Comparison of ENCODE assay signal across 24 mouse cellular contexts in the genomic region with DNA sequence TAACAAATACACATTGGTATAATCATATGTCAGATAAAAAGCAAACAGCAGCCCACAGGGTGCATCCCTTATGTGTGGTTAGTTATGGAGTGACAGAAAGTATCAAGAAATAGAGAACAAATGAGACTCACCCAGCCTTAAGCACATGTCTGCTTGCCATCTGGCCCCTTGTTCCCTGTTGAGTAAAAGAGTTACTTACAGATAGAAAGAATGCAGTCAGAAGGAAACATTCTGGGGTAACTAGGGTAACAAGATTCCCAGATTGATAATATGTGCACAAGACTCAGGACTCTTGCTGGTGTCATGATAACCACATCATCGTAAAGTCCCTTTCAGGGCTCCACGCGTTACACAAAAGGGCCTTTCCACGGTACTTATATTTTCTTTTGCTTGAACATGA.
DNase-seq lines count a peak whose midpoint lies in the region; ATAC-seq and TF ChIP-seq lines count a peak whose summit lies in the region.
"Had no signal": no experiment of that assay in that cellular context is flagged by ENCODE, and none has a peak within 500 bp of the region (broad histone marks: within the 10 kb centered on the region; RNA-seq: fewer than 3 reads in every experiment).

No protein-coding gene starts in this region.

- H3K27ac ChIP-seq in forebrain, postnatal 0 days (ENCODE audit: low read depth, low read length) = no peak overlapping the region
- no peak overlapping the region for H3K27ac ChIP-seq in forebrain, embryonic 13.5 days
- no peak overlapping the region for H3K27ac ChIP-seq in midbrain, embryonic 11.5 days (ENCODE audit: low read depth, low read length)
- no peak overlapping the region for H3K27ac ChIP-seq in midbrain, embryonic 10.5 days (replicated peaks)
- H3K27ac ChIP-seq: embryonic facial prominence, embryonic 12.5 days; gastrocnemius, adult 2 months; kidney, postnatal 0 days; limb, embryonic 15.5 days; liver, embryonic 15.5 days; neural tube, embryonic 13.5 days had no signal

- H3K4me2 ChIP-seq in forebrain, postnatal 0 days (ENCODE audit: low read depth) = no peak overlapping the region
- no peak overlapping the region for H3K4me2 ChIP-seq in forebrain, embryonic 13.5 days
- no peak overlapping the region for H3K4me2 ChIP-seq in midbrain, embryonic 11.5 days
- H3K4me2 ChIP-seq: embryonic facial prominence, embryonic 12.5 days; heart, embryonic 11.5 days; limb, embryonic 15.5 days; liver, embryonic 15.5 days; neural tube, embryonic 13.5 days had no signal

- H3K9me3 ChIP-seq in forebrain, postnatal 0 days (ENCODE audit: low read length) = no peaks in the 10 kb centered on the region
- no peaks in the 10 kb centered on the region for H3K9me3 ChIP-seq in forebrain, embryonic 13.5 days (replicated peaks)
- no peaks in the 10 kb centered on the region for H3K9me3 ChIP-seq in midbrain, embryonic 11.5 days (ENCODE audit: control insufficient read depth, low read length)
- H3K9me3 ChIP-seq in midbrain, embryonic 10.5 days (replicated peaks) = no peaks in the 10 kb centered on the region
- H3K9me3 ChIP-seq: embryonic facial prominence, embryonic 12.5 days; limb, embryonic 15.5 days; liver, embryonic 15.5 days; megakaryocyte, embryonic 14.5 days; neural tube, embryonic 13.5 days had no signal

- ATAC-seq in forebrain, postnatal 0 days = peak; percentile 51
- no peak for ATAC-seq in forebrain, embryonic 13.5 days
- peak; percentile 50; the same call in 1 of the 2 replicates for ATAC-seq in midbrain, embryonic 11.5 days (ENCODE audit: low FRiP score)
- ATAC-seq: forebrain, embryonic 16.5 days had no signal

- DNase-seq in forebrain, postnatal 0 days = no peak
- no peak for DNase-seq in midbrain, embryonic 11.5 days (ENCODE audit: low spot score, missing footprints)
- no peak for DNase-seq in midbrain, embryonic 10.5 days (ENCODE audit: low spot score)
- DNase-seq in brain, adult 2 months (ENCODE audit: low read depth, low spot score) = peak; percentile 36
- DNase-seq in mesoderm, embryonic 11.5 days (ENCODE audit: low read depth, low spot score) = peak; percentile 56
- DNase-seq in adrenal gland, adult 18-20 months (ENCODE audit: low spot score in 2 of 2) = no peak
- DNase-seq: adrenal gland, adult 2 months; B cell, adult 2 months; gastrocnemius, adult 2 months; heart, postnatal 10 days; kidney, adult 18-20 months; lung, postnatal 14 days; right cerebral cortex, postnatal 14 days; spleen, adult 18-20 months; thymus, postnatal 25 days had no signal

- no peak for TF ChIP-seq CTCF in forebrain, postnatal 0 days (IDR thresholded peaks at IDR 0.05; ENCODE audit: low read depth)

- H3K4me1 ChIP-seq in forebrain, postnatal 0 days (ENCODE audit: insufficient read depth) = no peaks in the 10 kb centered on the region
- no peaks in the 10 kb centered on the region for H3K4me1 ChIP-seq in forebrain, embryonic 13.5 days
- no peaks in the 10 kb centered on the region; the same call in 1 of the 2 replicates for H3K4me1 ChIP-seq in midbrain, embryonic 11.5 days (ENCODE audit: control insufficient read depth, insufficient read depth, low read length)
- peaks cover 4% of the 10 kb centered on the region; the same call in 1 of the 2 replicates for H3K4me1 ChIP-seq in midbrain, embryonic 10.5 days
- H3K4me1 ChIP-seq: embryonic facial prominence, embryonic 12.5 days; limb, embryonic 15.5 days; liver, embryonic 15.5 days; neural tube, embryonic 13.5 days had no signal

- H3K27me3 ChIP-seq in forebrain, postnatal 0 days (ENCODE audit: insufficient read depth, low read length) = no peaks in the 10 kb centered on the region
- H3K27me3 ChIP-seq in forebrain, embryonic 13.5 days = no peaks in the 10 kb centered on the region
- no peaks in the 10 kb centered on the region for H3K27me3 ChIP-seq in midbrain, embryonic 11.5 days (ENCODE audit: control insufficient read depth, insufficient read depth, low read length)
- H3K27me3 ChIP-seq in midbrain, embryonic 10.5 days (ENCODE audit: low read depth, poor library complexity, severe bottlenecking) = no peaks in the 10 kb centered on the region
- H3K27me3 ChIP-seq: embryonic facial prominence, embryonic 12.5 days; limb, embryonic 15.5 days; liver, embryonic 15.5 days; megakaryocyte, embryonic 14.5 days; neural tube, embryonic 13.5 days had no signal

- no peak overlapping the region for H3K9ac ChIP-seq in forebrain, postnatal 0 days
- no peak overlapping the region for H3K9ac ChIP-seq in forebrain, embryonic 13.5 days
- no peak overlapping the region for H3K9ac ChIP-seq in midbrain, embryonic 11.5 days (ENCODE audit: low read length)
- H3K9ac ChIP-seq: embryonic facial prominence, embryonic 12.5 days; limb, embryonic 15.5 days; liver, embryonic 15.5 days; neural tube, embryonic 13.5 days had no signal

- 69% methylated on average over 4 of the region's 4 CpGs for WGBS in forebrain, postnatal 0 days
- WGBS in forebrain, embryonic 13.5 days = 80% methylated on average over 4 of the region's 4 CpGs
- WGBS in midbrain, embryonic 11.5 days = 61% methylated on average over 4 of the region's 4 CpGs
- 77% methylated on average over 4 of the region's 4 CpGs for WGBS in midbrain, embryonic 10.5 days

- no peak overlapping the region for H3K4me3 ChIP-seq in forebrain, postnatal 0 days (ENCODE audit: low read depth, low read length)
- no peak overlapping the region for H3K4me3 ChIP-seq in forebrain, embryonic 13.5 days
- no peak overlapping the region for H3K4me3 ChIP-seq in midbrain, embryonic 11.5 days (ENCODE audit: low read depth, low read length)
- no peak overlapping the region for H3K4me3 ChIP-seq in midbrain, embryonic 10.5 days
- H3K4me3 ChIP-seq: embryonic facial prominence, embryonic 12.5 days; gastrocnemius, adult 2 months; limb, embryonic 15.5 days; liver, embryonic 15.5 days; megakaryocyte, embryonic 14.5 days; neural tube, embryonic 13.5 days had no signal

- no peaks in the 10 kb centered on the region for H3K36me3 ChIP-seq in forebrain, postnatal 0 days (ENCODE audit: insufficient read depth)
- no peaks in the 10 kb centered on the region for H3K36me3 ChIP-seq in forebrain, embryonic 13.5 days (ENCODE audit: poor library complexity, severe bottlenecking)
- H3K36me3 ChIP-seq in midbrain, embryonic 11.5 days (ENCODE audit: control insufficient read depth, insufficient read depth, low read length) = no peaks in the 10 kb centered on the region
- H3K36me3 ChIP-seq in midbrain, embryonic 10.5 days = no peaks in the 10 kb centered on the region
- H3K36me3 ChIP-seq: embryonic facial prominence, embryonic 12.5 days; limb, embryonic 15.5 days; liver, embryonic 15.5 days; neural tube, embryonic 13.5 days had no signal

Comparison
In these comparisons a context has a peak if more than half of its experiments do, and no peak if none do; other contexts are left out.
1. DNase-seq: peak in brain, adult 2 months (single experiment) and mesoderm, embryonic 11.5 days (single experiment); none in forebrain, postnatal 0 days (single experiment), midbrain, embryonic 11.5 days (single experiment), midbrain, embryonic 10.5 days (single experiment) and adrenal gland, adult 18-20 months (0 of 2).